Mouse (Mus musculus): ENCODE data around the gene Dmrt1. TPM values are rescaled to one million over a fixed set of nuclear protein-coding genes. Genes with fewer than 3 reads are reported as not detected.
A peak's percentile ranks its signal among the peaks of the same experiment; 100 is the strongest.

The Dmrt1 gene
- polyA plus RNA-seq, 1 experiment, result 15.1 TPM

GRCm38 (mm10) chr19:25545714-25546340 lies 40.4 kb downstream of the Dmrt1 start:
- no peak overlapping the region for H3K9ac ChIP-seq (ENCODE audit: low read depth, poor library complexity, severe bottlenecking)
- H3K27ac ChIP-seq (ENCODE audit: insufficient read depth, low read length), result no peak overlapping the region
- H3K4me3 ChIP-seq (ENCODE audit: low read depth, low read length), result no peak overlapping the region
- H3K27me3 ChIP-seq (ENCODE audit: control insufficient read depth, insufficient read depth, low read length, poor library complexity, severe bottlenecking), result no peaks in the 10 kb centered on the region
- TF ChIP-seq CTCF (IDR thresholded peaks at IDR 0.05; ENCODE audit: low read depth, low read length), result peak; percentile 45
- TF ChIP-seq EP300 (IDR thresholded peaks at IDR 0.05; ENCODE audit: insufficient read depth, low read depth, low read length), result no peak
- H3K36me3 ChIP-seq (ENCODE audit: control insufficient read depth, insufficient read depth, low read length, poor library complexity, severe bottlenecking), result 0 out of 2 replicates have a peak, but pooled peaks cover 2% of the 10 kb centered on the region
- H3K4me1 ChIP-seq (ENCODE audit: control insufficient read depth, insufficient read depth, low read length), result no peaks in the 10 kb centered on the region
- H3K9me3 ChIP-seq (replicated peaks; ENCODE audit: control insufficient read depth, insufficient read depth, low read length, poor library complexity, severe bottlenecking), result no peaks in the 10 kb centered on the region

GRCm38 (mm10) chr19:25547086-25547643 lies 41.7 kb downstream of the Dmrt1 start:
- Histone ChIP-seq H3K9me3 (replicated peaks; ENCODE audit: control insufficient read depth, insufficient read depth, low read length, poor library complexity, severe bottlenecking) (no peaks in the 10 kb centered on the region), H3K27ac (ENCODE audit: insufficient read depth, low read length) (no peak overlapping the region), H3K4me3 (ENCODE audit: low read depth, low read length) (no peak overlapping the region), H3K9ac (ENCODE audit: low read depth, poor library complexity, severe bottlenecking) (no peak overlapping the region), H3K27me3 (ENCODE audit: control insufficient read depth, insufficient read depth, low read length, poor library complexity, severe bottlenecking) (no peaks in the 10 kb centered on the region), H3K36me3 (ENCODE audit: control insufficient read depth, insufficient read depth, low read length, poor library complexity, severe bottlenecking) (0 out of 2 replicates have a peak, but pooled peaks cover 2% of the 10 kb centered on the region), H3K4me1 (ENCODE audit: control insufficient read depth, insufficient read depth, low read length) (no peaks in the 10 kb centered on the region)
- TF ChIP-seq EP300 (IDR thresholded peaks at IDR 0.05; ENCODE audit: insufficient read depth, low read depth, low read length) (no peak), POLR2A (IDR thresholded peaks at IDR 0.05; ENCODE audit: insufficient read depth, low read length) (no peak), CTCF (IDR thresholded peaks at IDR 0.05; ENCODE audit: low read depth, low read length) (no peak)

DNA sequence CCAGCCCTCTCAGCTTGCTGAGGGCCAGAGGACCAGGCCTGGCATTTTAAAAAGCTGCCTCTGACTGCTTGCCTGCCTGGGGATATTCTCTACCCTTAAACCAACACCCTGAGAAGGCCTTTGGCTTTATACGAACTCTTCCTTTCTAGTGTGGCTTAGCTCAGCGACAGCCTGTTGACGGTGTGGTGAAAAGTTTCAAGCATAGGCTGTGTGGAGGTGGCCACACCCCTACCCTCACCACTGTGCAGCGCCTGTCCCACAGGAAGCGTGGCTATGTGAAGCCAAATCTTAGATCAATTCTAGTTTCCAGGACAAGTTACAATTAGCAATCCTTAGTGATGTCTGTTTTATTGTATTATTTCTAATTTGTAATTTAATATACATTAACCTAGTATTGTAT lies 44.9 kb downstream of the Dmrt1 start:
- no peak for TF ChIP-seq CTCF (IDR thresholded peaks at IDR 0.05; ENCODE audit: low read depth, low read length)
- TF ChIP-seq EP300 (IDR thresholded peaks at IDR 0.05; ENCODE audit: insufficient read depth, low read depth, low read length), result no peak
- no peak for TF ChIP-seq POLR2A (IDR thresholded peaks at IDR 0.05; ENCODE audit: insufficient read depth, low read length)
- no peak overlapping the region for H3K9ac ChIP-seq (ENCODE audit: low read depth, poor library complexity, severe bottlenecking)
- no peaks in the 10 kb centered on the region for H3K27me3 ChIP-seq (ENCODE audit: control insufficient read depth, insufficient read depth, low read length, poor library complexity, severe bottlenecking)
- H3K4me3 ChIP-seq (ENCODE audit: low read depth, low read length), result no peak overlapping the region
- no peak overlapping the region for H3K27ac ChIP-seq (ENCODE audit: insufficient read depth, low read length)
- 0 out of 2 replicates have a peak, but pooled peaks cover 2% of the 10 kb centered on the region for H3K36me3 ChIP-seq (ENCODE audit: control insufficient read depth, insufficient read depth, low read length, poor library complexity, severe bottlenecking)
- H3K9me3 ChIP-seq (replicated peaks; ENCODE audit: control insufficient read depth, insufficient read depth, low read length, poor library complexity, severe bottlenecking), result no peaks in the 10 kb centered on the region
- no peaks in the 10 kb centered on the region for H3K4me1 ChIP-seq (ENCODE audit: control insufficient read depth, insufficient read depth, low read length)

DNA sequence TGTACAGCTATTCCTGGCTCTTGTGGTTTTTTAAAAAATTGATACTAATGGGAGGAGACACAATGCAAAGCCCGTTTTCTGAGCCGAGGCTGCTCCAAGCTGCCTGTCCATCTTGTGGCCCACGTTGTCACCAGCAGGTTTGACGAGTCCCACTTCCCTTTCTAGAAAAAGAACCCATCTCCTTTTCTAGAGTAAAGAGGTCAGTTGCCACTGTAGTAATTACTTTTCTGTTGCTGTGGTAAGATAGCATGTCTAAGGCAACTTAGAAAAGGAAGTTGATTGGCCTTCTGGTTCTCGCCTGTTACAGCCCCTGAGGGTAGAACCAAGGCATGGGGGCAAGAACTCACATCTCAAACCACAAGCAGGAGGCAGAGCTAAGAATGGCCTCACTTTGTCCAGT lies 45.6 kb downstream of the Dmrt1 start:
- TF ChIP-seq POLR2A (IDR thresholded peaks at IDR 0.05; ENCODE audit: insufficient read depth, low read length) (no peak), CTCF (IDR thresholded peaks at IDR 0.05; ENCODE audit: low read depth, low read length) (no peak), EP300 (IDR thresholded peaks at IDR 0.05; ENCODE audit: insufficient read depth, low read depth, low read length) (no peak)
- no peaks in the 10 kb centered on the region for H3K27me3 ChIP-seq (ENCODE audit: control insufficient read depth, insufficient read depth, low read length, poor library complexity, severe bottlenecking)
- no peaks in the 10 kb centered on the region for H3K9me3 ChIP-seq (replicated peaks; ENCODE audit: control insufficient read depth, insufficient read depth, low read length, poor library complexity, severe bottlenecking)
- no peak overlapping the region for H3K27ac ChIP-seq (ENCODE audit: insufficient read depth, low read length)
- no peaks in the 10 kb centered on the region for H3K4me1 ChIP-seq (ENCODE audit: control insufficient read depth, insufficient read depth, low read length)
- H3K9ac ChIP-seq (ENCODE audit: low read depth, poor library complexity, severe bottlenecking), result no peak overlapping the region
- no peak overlapping the region for H3K4me3 ChIP-seq (ENCODE audit: low read depth, low read length)
- 0 out of 2 replicates have a peak, but pooled peaks cover 1% of the 10 kb centered on the region for H3K36me3 ChIP-seq (ENCODE audit: control insufficient read depth, insufficient read depth, low read length, poor library complexity, severe bottlenecking)

GRCm38 (mm10) chr19:25564430-25564829 lies 59.0 kb downstream of the Dmrt1 start:
- H3K4me1 ChIP-seq (ENCODE audit: control insufficient read depth, insufficient read depth, low read length), result no peaks in the 10 kb centered on the region
- peaks cover 8% of the 10 kb centered on the region for H3K9me3 ChIP-seq (replicated peaks; ENCODE audit: control insufficient read depth, insufficient read depth, low read length, poor library complexity, severe bottlenecking)
- H3K9ac ChIP-seq (ENCODE audit: low read depth, poor library complexity, severe bottlenecking), result no peak overlapping the region
- no peak overlapping the region for H3K27ac ChIP-seq (ENCODE audit: insufficient read depth, low read length)
- TF ChIP-seq CTCF (IDR thresholded peaks at IDR 0.05; ENCODE audit: low read depth, low read length) (no peak), POLR2A (IDR thresholded peaks at IDR 0.05; ENCODE audit: insufficient read depth, low read length) (no peak), EP300 (IDR thresholded peaks at IDR 0.05; ENCODE audit: insufficient read depth, low read depth, low read length) (no peak)
- H3K4me3 ChIP-seq (ENCODE audit: low read depth, low read length), result no peak overlapping the region
- H3K36me3 ChIP-seq (ENCODE audit: control insufficient read depth, insufficient read depth, low read length, poor library complexity, severe bottlenecking), result no peaks in the 10 kb centered on the region
- H3K27me3 ChIP-seq (ENCODE audit: control insufficient read depth, insufficient read depth, low read length, poor library complexity, severe bottlenecking), result no peaks in the 10 kb centered on the region

DNA sequence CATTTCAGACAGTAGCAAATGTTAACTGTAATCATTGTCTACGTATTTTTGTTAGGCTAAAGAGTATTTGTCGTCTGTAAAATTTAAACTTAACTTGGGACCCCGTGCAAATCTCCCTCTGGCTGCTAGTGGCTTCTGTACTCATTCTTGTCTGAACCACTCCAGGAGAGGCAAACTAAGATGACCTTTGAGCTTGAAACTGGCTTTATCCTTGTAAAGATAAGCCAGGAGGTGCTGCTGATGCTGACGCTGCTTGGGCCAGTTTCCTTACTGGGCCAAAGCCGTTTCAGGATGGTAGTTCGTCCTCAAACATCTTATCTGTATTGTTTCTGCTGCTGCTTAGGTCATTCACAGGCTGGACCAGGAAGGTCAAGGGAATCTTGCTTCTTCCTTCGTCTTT lies 64.4 kb downstream of the Dmrt1 start:
- no peaks in the 10 kb centered on the region for H3K9me3 ChIP-seq (replicated peaks; ENCODE audit: control insufficient read depth, insufficient read depth, low read length, poor library complexity, severe bottlenecking)
- no peak overlapping the region for H3K9ac ChIP-seq (ENCODE audit: low read depth, poor library complexity, severe bottlenecking)
- H3K27ac ChIP-seq (ENCODE audit: insufficient read depth, low read length), result no peak overlapping the region
- H3K4me3 ChIP-seq (ENCODE audit: low read depth, low read length), result no peak overlapping the region
- no peak for TF ChIP-seq EP300 (IDR thresholded peaks at IDR 0.05; ENCODE audit: insufficient read depth, low read depth, low read length)
- TF ChIP-seq CTCF (IDR thresholded peaks at IDR 0.05; ENCODE audit: low read depth, low read length), result no peak
- no peak for TF ChIP-seq POLR2A (IDR thresholded peaks at IDR 0.05; ENCODE audit: insufficient read depth, low read length)
- H3K4me1 ChIP-seq (ENCODE audit: control insufficient read depth, insufficient read depth, low read length), result no peaks in the 10 kb centered on the region
- no peaks in the 10 kb centered on the region for H3K27me3 ChIP-seq (ENCODE audit: control insufficient read depth, insufficient read depth, low read length, poor library complexity, severe bottlenecking)
- H3K36me3 ChIP-seq (ENCODE audit: control insufficient read depth, insufficient read depth, low read length, poor library complexity, severe bottlenecking), result no peaks in the 10 kb centered on the region
